ENCODE assay signal across 8 mouse cellular contexts in the genomic region with DNA sequence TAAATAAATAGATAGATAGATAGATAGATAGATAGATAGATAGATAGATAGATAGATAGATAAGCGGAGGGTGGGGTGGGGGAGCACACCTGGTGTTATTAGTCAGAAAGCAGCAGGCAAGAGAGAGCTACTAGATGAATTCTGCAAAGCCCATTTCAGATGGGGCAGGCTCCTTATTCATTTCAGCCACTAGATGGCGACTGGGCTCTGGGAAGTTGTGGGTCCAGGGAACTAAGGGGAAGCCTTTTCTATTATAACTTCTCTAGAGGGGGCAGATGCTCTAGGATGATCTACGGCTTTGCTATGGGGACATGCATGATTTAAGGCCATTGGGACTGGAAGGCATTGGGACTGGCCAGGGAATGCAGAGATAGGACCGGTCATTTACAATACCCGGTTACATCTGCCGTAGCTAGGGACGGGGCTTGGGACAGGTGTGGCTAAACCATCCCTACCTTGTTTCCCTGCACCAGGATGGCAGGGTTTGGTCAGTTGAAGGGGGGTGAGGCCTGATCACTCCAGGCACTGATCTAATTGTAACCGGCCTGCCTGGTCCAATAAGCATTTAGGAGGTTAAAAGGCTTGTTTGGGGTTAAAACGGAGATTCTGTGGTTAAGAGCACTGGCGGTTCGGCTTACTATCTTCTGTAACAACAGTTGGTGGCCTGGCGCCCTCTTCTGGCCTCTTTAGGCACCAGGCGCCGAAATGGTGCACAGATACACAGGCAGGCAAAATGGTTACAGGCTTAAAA. TPM values are rescaled to one million over a fixed set of nuclear protein-coding genes. Genes with fewer than 3 reads are reported as not detected.
DNase-seq lines count a peak whose midpoint lies in the region; ATAC-seq and TF ChIP-seq lines count a peak whose summit lies in the region.

No protein-coding gene starts in this region.

- intact Hi-C loops in heart, postnatal 10 days (cut with DNase I) = loop anchor here (1.0 to 10.0 kb wide), 5 partner anchors 56 to 408 kb away; no protein-coding TSS in a partner anchor

- H3K4me3 ChIP-seq in layer of hippocampus, adult 2 months = no peak overlapping the region
- peak overlapping the region; percentile 37 for H3K4me3 ChIP-seq in embryonic facial prominence, embryonic 10.5 days

- peak; percentile 22 to 57 for DNase-seq in layer of hippocampus, adult 2 months (ENCODE audit: low spot score in 2 of 2)
- no peak for DNase-seq in layer of hippocampus, adult 9-10 months (ENCODE audit: low spot score)
- peak; percentile 48 to 60 for DNase-seq in adrenal gland, adult 18-20 months (ENCODE audit: low spot score in 2 of 2)
- peak; percentile 74 for DNase-seq in embryonic facial prominence, embryonic 10.5 days (ENCODE audit: low spot score)
- DNase-seq in heart, postnatal 10 days = peak; percentile 55 to 75
- DNase-seq in layer of hippocampus, postnatal 14 days (ENCODE audit: low spot score in 2 of 2) = peak; percentile 47 to 68
- DNase-seq in spleen, postnatal 36 days (ENCODE audit: low spot score in 2 of 2) = peak; percentile 7 to 41

- H3K36me3 ChIP-seq in embryonic facial prominence, embryonic 10.5 days (replicated peaks) = no peaks in the 10 kb centered on the region

- H3K27ac ChIP-seq in layer of hippocampus, adult 2 months = no peak overlapping the region
- H3K27ac ChIP-seq in embryonic facial prominence, embryonic 10.5 days (replicated peaks) = no peak overlapping the region

- H3K4me1 ChIP-seq in embryonic facial prominence, embryonic 10.5 days = peaks cover 14% of the 10 kb centered on the region

- ATAC-seq in megakaryocyte-erythroid progenitor cell, adult 5-6 weeks (replicated peaks; ENCODE audit: low FRiP score, low TSS enrichment, poor library complexity, severe bottlenecking) = peak; percentile 86

- peaks cover 33% of the 10 kb centered on the region for H3K27me3 ChIP-seq in embryonic facial prominence, embryonic 10.5 days (replicated peaks; ENCODE audit: low read depth, poor library complexity, severe bottlenecking)

- TF ChIP-seq CTCF in layer of hippocampus, adult 2 months (conservative IDR thresholded peaks at IDR 0.05) = peak; percentile 74

- WGBS in embryonic facial prominence, embryonic 10.5 days = 13% methylated on average over 14 of the region's 14 CpGs

- H3K9me3 ChIP-seq in embryonic facial prominence, embryonic 10.5 days = 0 out of 2 replicates have a peak, but pooled peaks cover 2% of the 10 kb centered on the region

RNA-seq across cellular contexts. Expression of a gene that starts 7.2 kb away (rescaled TPM):
- total RNA-seq in layer of hippocampus, adult 2 months (2021) = 1 to 10 TPM; 4.0 to 4.7 TPM
- under 1 TPM; 0.17 to 0.26 TPM for total RNA-seq in adrenal gland, adult 18-20 months (2021)
- 0.10 and 0.11 TPM in 2 replicates for polyA plus RNA-seq in embryonic facial prominence, embryonic 10.5 days (2016; fragmentation: Nextera tagmentation; extraction: Ambion mirVana)
- total RNA-seq in heart, postnatal 10 days (2021) = under 1 TPM; 0.07 to 0.10 TPM
- 1 to 10 TPM; 3.6 to 5.2 TPM for total RNA-seq in layer of hippocampus, postnatal 14 days (2021)
- not detected in 2 replicates for total RNA-seq in megakaryocyte-erythroid progenitor cell, adult 5-6 weeks (2014; fragmentation: Nextera tagmentation)
- total RNA-seq in megakaryocyte-erythroid progenitor cell, adult 5-6 weeks (2017) = not detected in 2 replicates

RNA-seq across cellular contexts. Expression of a gene that starts 45.9 kb away (rescaled TPM):
- total RNA-seq in layer of hippocampus, adult 2 months (2021) = 10 to 100 TPM; 96.5 to 98.5 TPM
- total RNA-seq in adrenal gland, adult 18-20 months (2021) = 100 to 1,000 TPM; 138 to 160 TPM
- polyA plus RNA-seq in embryonic facial prominence, embryonic 10.5 days (2016; fragmentation: Nextera tagmentation; extraction: Ambion mirVana) = 345 and 369 TPM in 2 replicates
- 10 to 100 TPM; 45.1 to 52.5 TPM for total RNA-seq in heart, postnatal 10 days (2021)
- 100 to 1,000 TPM; 102 to 108 TPM for total RNA-seq in layer of hippocampus, postnatal 14 days (2021)
- total RNA-seq in megakaryocyte-erythroid progenitor cell, adult 5-6 weeks (2014; fragmentation: Nextera tagmentation) = 96.7 and 97.1 TPM in 2 replicates
- 183 and 211 TPM in 2 replicates for total RNA-seq in megakaryocyte-erythroid progenitor cell, adult 5-6 weeks (2017)
